Mouse (Mus musculus) CH12.LX (cell line): ENCODE results near the gene Prdm10.

ENCODE experiments used
- CHD1 ChIP-seq: IDR thresholded peaks from 2 replicates; pipeline ENCODE4 v1.6.1; 2012; ENCODE audit warnings: low read depth, low read length, improper control_type of control experiment, inconsistent platforms
- CHD2 ChIP-seq: IDR thresholded peaks from 2 replicates; pipeline ENCODE4 v1.6.1; 2011; ENCODE audit warnings: low read length, improper control_type of control experiment
- CTCF ChIP-seq, 2 experiments: IDR thresholded peaks in 1 of 2; conservative IDR thresholded peaks in 1 of 2; 2 replicates each; pipeline ENCODE4 v1.5.1; 2011 to 2012; ENCODE audit warnings: low read depth in 2 of 2, low read length in 2 of 2, improper control_type of control experiment in 1 of 2, inconsistent platforms in 1 of 2, mild to moderate bottlenecking in 1 of 2, moderate library complexity in 1 of 2
- E2F4 ChIP-seq: IDR thresholded peaks from 2 replicates; pipeline ENCODE4 v1.6.1; 2011; ENCODE audit warnings: low read depth, low read length, improper control_type of control experiment; ENCODE audit not compliant: insufficient replicate concordance
- EP300 ChIP-seq: IDR thresholded peaks from 2 replicates; pipeline ENCODE4 v1.6.1; 2011; ENCODE audit warnings: low read length, improper control_type of control experiment
- HCFC1 ChIP-seq: IDR thresholded peaks from 2 replicates; pipeline ENCODE4 v1.6.1; 2012; ENCODE audit warnings: low read depth, mild to moderate bottlenecking, inconsistent platforms, low read length, improper control_type of control experiment
- IRF4 ChIP-seq: IDR thresholded peaks from 2 replicates; pipeline ENCODE4 v1.6.1; 2014; ENCODE audit warnings: low read depth, mild to moderate bottlenecking, inconsistent platforms, low read length, improper control_type of control experiment
- MXI1 ChIP-seq: IDR thresholded peaks from 2 replicates; pipeline ENCODE4 v1.6.1; 2011; ENCODE audit warnings: mild to moderate bottlenecking, low read depth, low read length, improper control_type of control experiment
- POLR2A ChIP-seq: IDR thresholded peaks from 2 replicates; pipeline ENCODE4 v1.6.1; 2011; ENCODE audit warnings: low read depth, mild to moderate bottlenecking, improper control_type of control experiment, low read length
- RAD21 ChIP-seq: IDR thresholded peaks from 2 replicates; pipeline ENCODE4 v1.6.1; 2011; ENCODE audit warnings: low read depth, mild to moderate bottlenecking, low read length, improper control_type of control experiment, moderate library complexity
- SIN3A ChIP-seq: IDR thresholded peaks from 2 replicates; pipeline ENCODE4 v1.6.1; 2012; ENCODE audit warnings: low read length, improper control_type of control experiment, inconsistent platforms
- ZC3H11A ChIP-seq: IDR thresholded peaks from 2 replicates; pipeline ENCODE4 v1.6.1; 2012; ENCODE audit warnings: low read depth, mild to moderate bottlenecking, inconsistent platforms, low read length, improper control_type of control experiment
- ZKSCAN1 ChIP-seq: IDR thresholded peaks from 2 replicates; pipeline ENCODE4 v1.6.1; 2012; ENCODE audit warnings: low read depth, inconsistent platforms, low read length, improper control_type of control experiment, borderline replicate concordance
- ZNF384 ChIP-seq: IDR thresholded peaks from 2 replicates; pipeline ENCODE4 v1.6.1; 2012; ENCODE audit warnings: low read depth, low read length, improper control_type of control experiment, inconsistent platforms

GRCm38 (mm10) chr9:31245006-31245405 lies 35.3 kb upstream of the Prdm10 start:
- TF ChIP-seq RAD21 = no peak
- no peak for TF ChIP-seq MXI1
- no peak for TF ChIP-seq ZNF384
- no peak for TF ChIP-seq CTCF (conservative IDR thresholded peaks at IDR 0.05 in 1 of 2, IDR thresholded peaks at IDR 0.05 in 1 of 2; ENCODE audit: low read depth in 2 of 2, low read length in 2 of 2)
- TF ChIP-seq IRF4 = no peak
- TF ChIP-seq POLR2A = no peak
- no peak for TF ChIP-seq CHD1
- no peak for TF ChIP-seq E2F4
- no peak for TF ChIP-seq ZC3H11A
- TF ChIP-seq HCFC1 = no peak
- no peak for TF ChIP-seq ZKSCAN1
- TF ChIP-seq EP300 = no peak
- TF ChIP-seq CHD2 = no peak
- no peak for TF ChIP-seq SIN3A
